Mouse (Mus musculus) left cerebral cortex, postnatal 14 days (tissue): ENCODE measurements around the gene Plagl1. TPM values are rescaled to one million over a fixed set of nuclear protein-coding genes. Genes with fewer than 3 reads are reported as not detected.

Experiments
- DNase-seq, 2 experiments: peaks; one replicate each; pipeline ENCODE4 v3.0.0; 2021 to 2022; ENCODE audit warnings: low spot score in 2 of 2, mixed read lengths in 1 of 2
- intact Hi-C: fragments of 180-260 bp; cut with DNase I; formaldehyde crosslinking; loops from one replicate; pipeline ENCODE4 v1.15.1; 2025
- total RNA-seq, 2 experiments: library from RNA; stranded (reverse); gene quantifications; 2 replicates each; pipeline ENCODE4 v1.2.3; 2021

Gene Plagl1
- total RNA-seq, 2 experiments from 2014 or later = 14.6 to 25.2 TPM

DNA sequence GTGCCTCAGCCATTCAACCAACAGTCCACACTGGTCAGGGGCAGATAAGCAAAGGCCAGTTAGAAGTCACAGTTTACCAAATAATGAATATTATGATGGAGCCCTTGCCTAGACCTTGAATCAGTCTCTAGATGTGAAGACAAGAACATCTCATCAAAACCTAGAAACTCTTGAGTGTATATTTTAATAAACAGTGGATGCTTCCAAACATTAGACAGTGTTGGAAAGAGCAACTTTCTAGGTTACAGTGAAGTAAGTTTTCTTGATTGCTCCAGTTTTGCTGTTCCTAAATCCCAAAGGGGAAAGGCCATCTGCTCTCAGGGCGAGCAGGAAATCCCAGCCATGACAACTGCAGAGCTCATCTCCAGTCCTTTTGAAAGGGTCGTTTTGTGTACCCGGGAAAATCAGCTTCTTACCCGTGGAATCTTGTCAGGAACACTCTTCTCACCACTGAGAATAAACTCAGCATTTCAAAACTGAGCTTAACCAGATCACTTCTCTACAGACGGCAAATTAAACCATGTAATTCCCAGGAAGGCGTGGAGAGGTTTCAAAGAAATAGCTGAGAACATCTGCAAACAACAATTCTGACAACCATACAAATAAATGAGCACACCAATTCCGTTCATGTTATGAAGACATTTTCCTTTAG lies 117.8 kb downstream of the Plagl1 start, which contains the start of gene Zc2hc1b:
Gene Zc2hc1b (minus strand): TSS at position 51 of the 652 bp plus-strand sequence.
- intact Hi-C loops = no loop called here
- no peak for DNase-seq

DNA sequence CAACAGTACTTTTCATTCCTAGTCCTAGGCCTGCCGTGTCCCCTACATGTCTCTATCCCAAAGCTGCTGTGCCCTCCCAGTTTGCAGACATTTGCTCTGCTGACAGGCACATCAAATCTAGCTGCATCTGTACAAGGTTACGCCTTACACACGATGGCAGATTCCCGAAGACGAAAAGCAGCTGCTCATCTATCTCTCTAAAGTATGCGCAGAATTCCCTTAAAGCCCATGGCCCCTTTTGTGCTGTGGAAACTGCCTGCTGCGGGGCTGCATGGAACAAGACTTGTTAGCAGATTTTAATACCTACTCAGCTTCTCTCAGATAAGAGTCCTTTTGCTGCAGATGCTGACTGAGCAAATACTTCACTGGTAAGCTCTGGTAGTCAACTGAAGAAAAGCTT lies 119.9 kb downstream of the Plagl1 start:
- DNase-seq = no peak
- intact Hi-C loops = no loop called here

Other genes with a start within 250 kb of the Plagl1 start
- gene Utrn, start 191.1 kb upstream of the Plagl1 start, total RNA-seq = 10 to 100 TPM; 47.9 to 50.3 TPM
- under 1 TPM; 0.21 to 0.35 TPM for gene Stx11, start 96.2 kb upstream of the Plagl1 start, total RNA-seq
- 1 to 10 TPM; 8.2 to 8.9 TPM for gene Sf3b5, start 55.2 kb upstream of the Plagl1 start, total RNA-seq
- gene Zc2hc1b, start 117.5 kb downstream of the Plagl1 start, total RNA-seq = not detected
- gene Ltv1, start 132.7 kb downstream of the Plagl1 start, total RNA-seq = 10 to 100 TPM; 17.9 to 25.7 TPM